Mouse (Mus musculus) heart, postnatal 0 days (tissue): Measurements from ENCODE around the gene Asic2. TPM values are rescaled to one million over a fixed set of nuclear protein-coding genes. Genes with fewer than 3 reads are reported as not detected.

Experiments used
- ATAC-seq: fragments of 200-750 bp; cut with Nextera tagmentation; 2 replicates; pipeline ENCODE4 v1.8.0; 2017; ENCODE audit warnings: low read depth, moderate number of reproducible peaks, moderate library complexity; ENCODE audit not compliant: insufficient read depth
- DNase-seq: peaks from one replicate; pipeline ENCODE4 v3.0.0-alpha.2; 2016; ENCODE audit warnings: low spot score
- H3K27ac ChIP-seq: fragments of 300-500 bp; sonication (generic); 2 replicates; pipeline ENCODE4 v1.5.1; 2014; ENCODE audit warnings: low read depth, mild to moderate bottlenecking
- H3K27me3 ChIP-seq: fragments of 300-500 bp; sonication (generic); 2 replicates; pipeline ENCODE4 v1.6.1; 2014; ENCODE audit warnings: low read length, mixed read lengths; ENCODE audit not compliant: control insufficient read depth, insufficient read depth
- H3K36me3 ChIP-seq: fragments of 300-500 bp; sonication (generic); replicated peaks from 2 replicates; pipeline ENCODE4 v1.6.1; 2014; ENCODE audit warnings: low read length, mixed read lengths; ENCODE audit not compliant: control insufficient read depth, insufficient read depth
- H3K4me1 ChIP-seq: fragments of 300-500 bp; sonication (generic); 2 replicates; pipeline ENCODE4 v1.6.1; 2014; ENCODE audit warnings: antibody characterized with exemption; ENCODE audit not compliant: control insufficient read depth, insufficient read depth
- H3K4me2 ChIP-seq: fragments of 300-500 bp; sonication (generic); 2 replicates; pipeline ENCODE4 v1.6.1; 2014; ENCODE audit warnings: low read depth, mild to moderate bottlenecking, low read length, moderate library complexity
- H3K4me3 ChIP-seq: fragments of 300-500 bp; sonication (generic); 2 replicates; pipeline ENCODE4 v1.5.1; 2014; ENCODE audit warnings: low read depth, low read length
- H3K9ac ChIP-seq: fragments of 300-500 bp; sonication (generic); replicated peaks from 2 replicates; pipeline ENCODE4 v1.6.1; 2014; ENCODE audit warnings: low read depth, low read length, mixed read lengths
- H3K9me3 ChIP-seq: fragments of 300-500 bp; sonication (generic); replicated peaks from 2 replicates; pipeline ENCODE4 v1.6.1; 2016; ENCODE audit warnings: low read length; ENCODE audit not compliant: control insufficient read depth
- CTCF ChIP-seq: IDR thresholded peaks from 2 replicates; pipeline ENCODE4 v1.5.1; 2016; ENCODE audit warnings: antibody characterized with exemption, control low read depth, low read depth
- EP300 ChIP-seq: IDR thresholded peaks from 2 replicates; pipeline ENCODE4 v1.6.1; 2016; ENCODE audit warnings: antibody characterized with exemption, low read depth
- WGBS: fragments of 180-500 bp; shearing (Covaris S2); extraction: QIAGEN DNeasy Blood & Tissue Kit; methylation state at CpG from one replicate; pipeline ENCODE4 v1.1.7; 2014; 5-methylcytosine and 5-hydroxymethylcytosine counted together
- polyA plus RNA-seq: library from polyadenylated mRNA; unstranded; fragments of >200 nt; fragmentation: Nextera tagmentation; extraction: Ambion mirVana; gene quantifications from 2 replicates; pipeline ENCODE4 v1.2.1, GENCODE M21; 2015
- total RNA-seq: library from RNA; depleted of rRNA; stranded (reverse); fragments of >200 nt; gene quantifications from 2 replicates; pipeline ENCODE4 v1.2.3, GENCODE M21; 2014; ENCODE audit warnings: low replicate concordance

The Asic2 gene
- total and polyA plus RNA-seq, 2 experiments from 2014 or later: not detected

GRCm38 (mm10) chr11:81832381-81832780, 135.9 kb downstream of the Asic2 start:
- H3K4me1 ChIP-seq: no peaks in the 10 kb centered on the region
- 50% methylated on average over 1 of the region's 1 CpGs for WGBS
- H3K36me3 ChIP-seq: no peaks in the 10 kb centered on the region
- no peaks in the 10 kb centered on the region for H3K9me3 ChIP-seq
- H3K4me3 ChIP-seq: no peak overlapping the region
- no peak overlapping the region for H3K9ac ChIP-seq
- H3K27ac ChIP-seq: no peak overlapping the region
- DNase-seq (no peak), ATAC-seq (no peak)
- H3K4me2 ChIP-seq: no peak overlapping the region
- no peaks in the 10 kb centered on the region for H3K27me3 ChIP-seq
- no peak for TF ChIP-seq EP300
- no peak for TF ChIP-seq CTCF

GRCm38 (mm10) chr11:81816531-81816930, 151.7 kb downstream of the Asic2 start:
- H3K27me3 ChIP-seq: no peaks in the 10 kb centered on the region
- H3K9ac ChIP-seq: no peak overlapping the region
- TF ChIP-seq EP300 (no peak), CTCF (no peak)
- H3K4me1 ChIP-seq: no peaks in the 10 kb centered on the region
- no peak for DNase-seq
- no peak overlapping the region for H3K4me3 ChIP-seq
- no peak overlapping the region for H3K27ac ChIP-seq
- 77% methylated on average over 5 of the region's 5 CpGs for WGBS
- no peaks in the 10 kb centered on the region for H3K36me3 ChIP-seq
- no peaks in the 10 kb centered on the region for H3K9me3 ChIP-seq
- ATAC-seq: no peak
- H3K4me2 ChIP-seq: no peak overlapping the region

- 0 out of 2 replicates have a peak, but pooled peaks cover 3% of the 10 kb centered on the region for H3K4me1 ChIP-seq
- WGBS: 78% methylated on average over 1 of the region's 1 CpGs
- H3K9ac ChIP-seq: no peak overlapping the region
- no peak overlapping the region for H3K4me3 ChIP-seq
- H3K27ac ChIP-seq: no peak overlapping the region
- H3K36me3 ChIP-seq: no peaks in the 10 kb centered on the region
- no peaks in the 10 kb centered on the region for H3K27me3 ChIP-seq
- no peak for DNase-seq
- no peak for TF ChIP-seq EP300
- TF ChIP-seq CTCF: no peak
- no peak overlapping the region for H3K4me2 ChIP-seq
- ATAC-seq: no peak
- H3K9me3 ChIP-seq: no peaks in the 10 kb centered on the region
These were observed 153.4 kb downstream of the Asic2 start for GRCm38 (mm10) chr11:81814816-81815215.

- no peaks in the 10 kb centered on the region for H3K27me3 ChIP-seq
- 71% methylated on average over 11 of the region's 11 CpGs for WGBS
- TF ChIP-seq EP300: no peak
- no peak for TF ChIP-seq CTCF
- H3K9me3 ChIP-seq: no peaks in the 10 kb centered on the region
- ATAC-seq (no peak), DNase-seq (no peak)
- no peak overlapping the region for H3K4me3 ChIP-seq
- H3K4me1 ChIP-seq: 0 out of 2 replicates have a peak, but pooled peaks cover 3% of the 10 kb centered on the region
- H3K36me3 ChIP-seq: no peaks in the 10 kb centered on the region
- no peak overlapping the region for H3K4me2 ChIP-seq
- no peak overlapping the region for H3K9ac ChIP-seq
- no peak overlapping the region for H3K27ac ChIP-seq
These were observed 161.2 kb downstream of the Asic2 start for GRCm38 (mm10) chr11:81806905-81807659.

GRCm38 (mm10) chr11:81803544-81803943, 164.7 kb downstream of the Asic2 start:
- DNase-seq (no peak), ATAC-seq (no peak)
- Histone ChIP-seq H3K4me2 (no peak overlapping the region), H3K9me3 (no peaks in the 10 kb centered on the region), H3K36me3 (no peaks in the 10 kb centered on the region), H3K4me3 (no peak overlapping the region), H3K9ac (no peak overlapping the region), H3K4me1 (no peaks in the 10 kb centered on the region), H3K27me3 (no peaks in the 10 kb centered on the region), H3K27ac (no peak overlapping the region)
- 58% methylated on average over 2 of the region's 2 CpGs for WGBS
- TF ChIP-seq CTCF (no peak), EP300 (no peak)

- TF ChIP-seq CTCF (no peak), EP300 (no peak)
These were observed 165.6 kb downstream of the Asic2 start for GRCm38 (mm10) chr11:81802614-81803013.

More at GRCm38 (mm10) chr11:81802614-81803013, 165.6 kb downstream of the Asic2 start:
- ATAC-seq (no peak), DNase-seq (no peak)
- 67% methylated on average over 1 of the region's 1 CpGs for WGBS
- H3K9me3 ChIP-seq: no peaks in the 10 kb centered on the region
- no peak overlapping the region for H3K4me2 ChIP-seq
- no peaks in the 10 kb centered on the region for H3K4me1 ChIP-seq
- H3K36me3 ChIP-seq: no peaks in the 10 kb centered on the region
- H3K4me3 ChIP-seq: no peak overlapping the region
- no peak overlapping the region for H3K9ac ChIP-seq
- H3K27ac ChIP-seq: no peak overlapping the region
- H3K27me3 ChIP-seq: no peaks in the 10 kb centered on the region
